Mouse (Mus musculus): Measurements from ENCODE around the gene Aurkb.

Gene Aurkb

GRCm38 (mm10) chr11:69099177-69099914 lies 53.9 kb downstream of the Aurkb start:
- peak; percentile 77 for DNase-seq

GRCm38 (mm10) chr11:69099915-69100345 lies 54.5 kb downstream of the Aurkb start:
- peak; percentile 96 for DNase-seq

- DNase-seq, result no peak
These were observed 55.4 kb downstream of the Aurkb start for GRCm38 (mm10) chr11:69100639-69101360.

Data from layer of hippocampus, adult 9-11 months (tissue).